25 mouse cellular contexts compared by ENCODE assay signal in the genomic region with DNA sequence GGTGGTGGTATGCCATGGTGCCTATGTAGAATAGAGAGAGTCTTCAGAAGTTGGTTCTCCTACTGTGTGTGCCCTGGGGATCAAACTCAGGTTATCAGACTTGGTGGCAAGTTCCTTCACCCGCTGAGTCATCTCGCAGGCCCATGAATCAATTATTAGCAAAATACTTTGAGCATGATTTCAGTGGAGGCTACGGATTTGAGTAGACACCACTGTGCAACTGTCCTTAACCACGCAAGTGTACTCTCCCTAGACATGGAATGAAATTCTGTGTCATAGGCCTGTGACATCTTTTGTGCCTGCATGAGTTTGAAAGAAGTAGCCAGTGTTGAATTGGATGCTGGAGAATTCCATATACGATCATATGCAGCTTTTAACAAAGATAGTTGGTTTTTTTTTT. TPM values are rescaled to one million over a fixed set of nuclear protein-coding genes. Genes with fewer than 3 reads are reported as not detected.
DNase-seq lines count a peak whose midpoint lies in the region; ATAC-seq lines count a peak whose summit lies in the region.
"Had no signal": no experiment of that assay in that cellular context is flagged by ENCODE, and none has a peak within 500 bp of the region (broad histone marks: within the 10 kb centered on the region; RNA-seq: fewer than 3 reads in every experiment).

No protein-coding gene starts in this region.

- peaks cover 21% of the 10 kb centered on the region for H3K4me1 ChIP-seq in limb, embryonic 13.5 days
- H3K4me1 ChIP-seq in limb, embryonic 10.5 days = peaks cover 17% of the 10 kb centered on the region
- H3K4me1 ChIP-seq in embryonic facial prominence, embryonic 14.5 days (ENCODE audit: control insufficient read depth, insufficient read depth, low read length) = peaks cover 4% of the 10 kb centered on the region; the same call in 1 of the 2 replicates

- H3K9ac ChIP-seq in limb, embryonic 13.5 days = 0 out of 2 replicates have a peak overlapping the region, but pooled peaks have one; percentile 4
- no peak overlapping the region for H3K9ac ChIP-seq in embryonic facial prominence, embryonic 14.5 days (ENCODE audit: low read depth, low read length)
- H3K9ac ChIP-seq: embryonic facial prominence, embryonic 12.5 days; forebrain, embryonic 13.5 days; forebrain, embryonic 15.5 days; forebrain, postnatal 0 days had no signal

- no peaks in the 10 kb centered on the region for H3K36me3 ChIP-seq in limb, embryonic 13.5 days
- no peaks in the 10 kb centered on the region for H3K36me3 ChIP-seq in limb, embryonic 10.5 days
- no peaks in the 10 kb centered on the region for H3K36me3 ChIP-seq in embryonic facial prominence, embryonic 14.5 days (ENCODE audit: control insufficient read depth, insufficient read depth, low read length)
- H3K36me3 ChIP-seq: embryonic facial prominence, embryonic 12.5 days; forebrain, embryonic 15.5 days; G1E had no signal

- no peaks in the 10 kb centered on the region for H3K27me3 ChIP-seq in limb, embryonic 13.5 days
- 0 out of 2 replicates have a peak, but pooled peaks cover 4% of the 10 kb centered on the region for H3K27me3 ChIP-seq in limb, embryonic 10.5 days (ENCODE audit: low read depth, poor library complexity, severe bottlenecking)
- no peaks in the 10 kb centered on the region for H3K27me3 ChIP-seq in embryonic facial prominence, embryonic 14.5 days (replicated peaks; ENCODE audit: control insufficient read depth, insufficient read depth, low read length)
- H3K27me3 ChIP-seq: CH12.LX; forebrain, embryonic 15.5 days; Patski had no signal

- 0 out of 2 replicates have a peak overlapping the region, but pooled peaks have one; percentile 3 for H3K27ac ChIP-seq in limb, embryonic 13.5 days
- no peak overlapping the region for H3K27ac ChIP-seq in limb, embryonic 10.5 days
- 0 out of 2 replicates have a peak overlapping the region, but pooled peaks have one; percentile 39 for H3K27ac ChIP-seq in embryonic facial prominence, embryonic 14.5 days (replicated peaks; ENCODE audit: low read depth, low read length)
- H3K27ac ChIP-seq: embryonic facial prominence, embryonic 12.5 days; forebrain, embryonic 13.5 days; forebrain, embryonic 15.5 days had no signal

- no peak overlapping the region for H3K4me3 ChIP-seq in limb, embryonic 13.5 days
- H3K4me3 ChIP-seq in limb, embryonic 10.5 days = no peak overlapping the region
- no peak overlapping the region for H3K4me3 ChIP-seq in embryonic facial prominence, embryonic 14.5 days (ENCODE audit: low read depth, low read length)
- H3K4me3 ChIP-seq: embryonic facial prominence, embryonic 12.5 days; forebrain, embryonic 13.5 days; forebrain, embryonic 15.5 days had no signal

- H3K9me3 ChIP-seq in limb, embryonic 13.5 days = no peaks in the 10 kb centered on the region
- H3K9me3 ChIP-seq in limb, embryonic 10.5 days (replicated peaks) = no peaks in the 10 kb centered on the region
- H3K9me3 ChIP-seq in embryonic facial prominence, embryonic 14.5 days (ENCODE audit: control insufficient read depth, low read length) = no peaks in the 10 kb centered on the region
- H3K9me3 ChIP-seq: embryonic facial prominence, embryonic 12.5 days; forebrain, embryonic 13.5 days; forebrain, embryonic 15.5 days; G1E had no signal

- DNase-seq in limb, embryonic 10.5 days (ENCODE audit: low spot score) = no peak
- DNase-seq in embryonic facial prominence, embryonic 14.5 days (ENCODE audit: low spot score) = no peak
- no peak for DNase-seq in adrenal gland, postnatal 10 days
- no peak for DNase-seq in spleen, postnatal 36 days (ENCODE audit: low spot score in 2 of 2)
- DNase-seq: adrenal gland, adult 8-10 months; adrenal gland, postnatal 25 days; cerebellum, adult 11 months; cerebellum, adult 18-20 months; cerebellum, adult 8-10 months; cerebellum, adult 9-11 months; cerebellum, postnatal 14 days; cerebellum, postnatal 36 days; embryo, embryonic 11 days; forebrain, postnatal 0 days had no signal

- 88% methylated on average over 5 of the region's 5 CpGs for WGBS in limb, embryonic 13.5 days
- 97% methylated on average over 5 of the region's 5 CpGs for WGBS in limb, embryonic 10.5 days
- 83% methylated on average over 5 of the region's 5 CpGs for WGBS in embryonic facial prominence, embryonic 14.5 days

- ATAC-seq in limb, embryonic 13.5 days (ENCODE audit: low FRiP score, low read depth) = no peak
- no peak for ATAC-seq in embryonic facial prominence, embryonic 14.5 days (ENCODE audit: low read depth)
- ATAC-seq: activated CD4-positive, CD25-positive, alpha-beta regulatory T cell, adult 4 months; CD4-positive, CD25-positive, alpha-beta regulatory T cell, adult 4 months; forebrain, embryonic 13.5 days; forebrain, embryonic 15.5 days; forebrain, postnatal 0 days had no signal

- H3K4me2 ChIP-seq in limb, embryonic 13.5 days (replicated peaks) = no peak overlapping the region
- no peak overlapping the region for H3K4me2 ChIP-seq in embryonic facial prominence, embryonic 14.5 days (ENCODE audit: low read depth, low read length)
- H3K4me2 ChIP-seq: embryonic facial prominence, embryonic 12.5 days; forebrain, embryonic 13.5 days; forebrain, embryonic 15.5 days had no signal

RNA-seq across cellular contexts. Expression of a gene that starts 0.6 kb away (rescaled TPM):
- polyA plus RNA-seq in limb, embryonic 13.5 days (2015; fragmentation: Nextera tagmentation; extraction: Ambion mirVana) = 13.8 and 14.4 TPM in 2 replicates
- 2.3 and 3.9 TPM in 2 replicates for polyA plus RNA-seq in limb, embryonic 10.5 days (2016; fragmentation: Nextera tagmentation; extraction: Ambion mirVana)
- polyA plus RNA-seq in embryonic facial prominence, embryonic 14.5 days (2014; fragmentation: Nextera tagmentation; extraction: Ambion mirVana) = 25.9 and 26.2 TPM in 2 replicates
- 1 to 10 TPM in 1 of 2 experiments, under 1 TPM in 1; 0.39 to 1.6 TPM for total RNA-seq in adrenal gland, postnatal 10 days (2021)
- total RNA-seq: adrenal gland, adult 18-20 months; adrenal gland, postnatal 25 days; CH12.LX; common myeloid progenitor, adult 5-6 weeks had no signal
- polyA plus RNA-seq: activated CD4-positive, CD25-positive, alpha-beta regulatory T cell, adult 4 months; CD4-positive, CD25-positive, alpha-beta regulatory T cell, adult 4 months; G1E had no signal

RNA-seq across cellular contexts. Expression of a gene that starts 51.2 kb away (rescaled TPM):
- polyA plus RNA-seq in limb, embryonic 13.5 days (2015; fragmentation: Nextera tagmentation; extraction: Ambion mirVana) = 14.6 and 16.2 TPM in 2 replicates
- 13.3 and 14.2 TPM in 2 replicates for polyA plus RNA-seq in limb, embryonic 10.5 days (2016; fragmentation: Nextera tagmentation; extraction: Ambion mirVana)
- polyA plus RNA-seq in embryonic facial prominence, embryonic 14.5 days (2014; fragmentation: Nextera tagmentation; extraction: Ambion mirVana) = 21.5 and 23.5 TPM in 2 replicates
- 10 to 100 TPM; 21.1 to 21.3 TPM for total RNA-seq in adrenal gland, postnatal 10 days (2021)
